Mouse (Mus musculus): ENCODE data around the gene Clic3. TPM values are rescaled to one million over a fixed set of nuclear protein-coding genes. Genes with fewer than 3 reads are reported as not detected.

The Clic3 gene
- polyA plus RNA-seq, 1 experiment from 2014 or later, result 2.5 TPM

- H3K9me3 ChIP-seq, result no peaks in the 10 kb centered on the region
- H3K27ac ChIP-seq (replicated peaks), result no peak overlapping the region
- no peak overlapping the region for H3K4me3 ChIP-seq
- peaks cover 37% of the 10 kb centered on the region for H3K4me1 ChIP-seq
- no peak overlapping the region for H3K4me2 ChIP-seq
- H3K9ac ChIP-seq, result 0 out of 2 replicates have a peak overlapping the region, but pooled peaks have one; percentile 6
- ATAC-seq (ENCODE audit: extremely low read depth, insufficient number of reproducible peaks, low FRiP score, low TSS enrichment), result no peak
- H3K36me3 ChIP-seq, result no peaks in the 10 kb centered on the region
- no peaks in the 10 kb centered on the region for H3K27me3 ChIP-seq (replicated peaks)
- 60% methylated on average over 14 of the region's 14 CpGs for WGBS
Observed at GRCm38 (mm10) chr2:25467606-25468303, 11.1 kb downstream of the Clic3 start.

GRCm38 (mm10) chr2:25468962-25469915, 12.6 kb downstream of the Clic3 start:
- WGBS, result 66% methylated on average over 10 of the region's 10 CpGs

GRCm38 (mm10) chr2:25469969-25470368, 13.3 kb downstream of the Clic3 start, which contains the start of gene Ptgds:
TSS of gene Ptgds (minus strand) at chr2:25470046.
- H3K27ac ChIP-seq (replicated peaks), result peak within 1 kb of the TSS; percentile 86
- no peak for ATAC-seq (ENCODE audit: extremely low read depth, insufficient number of reproducible peaks, low FRiP score, low TSS enrichment)
- peak within 1 kb of the TSS; percentile 44; the same call in 1 of the 2 replicates for H3K9ac ChIP-seq
- H3K4me3 ChIP-seq, result no peak within 1 kb of the TSS
- peaks cover 40% of the 10 kb centered on the region for H3K4me1 ChIP-seq
- 28% methylated on average over 6 of the region's 6 CpGs for WGBS
- no peaks in the 10 kb centered on the region for H3K27me3 ChIP-seq (replicated peaks)
- H3K4me2 ChIP-seq, result peak within 1 kb of the TSS; percentile 24
- no peaks in the 10 kb centered on the region for H3K36me3 ChIP-seq
- no peaks in the 10 kb centered on the region for H3K9me3 ChIP-seq

More at GRCm38 (mm10) chr2:25468962-25469915, 12.6 kb downstream of the Clic3 start:
- H3K9me3 ChIP-seq, result no peaks in the 10 kb centered on the region
- peak; percentile 30 for ATAC-seq (ENCODE audit: extremely low read depth, insufficient number of reproducible peaks, low FRiP score, low TSS enrichment)
- H3K4me2 ChIP-seq, result peak overlapping the region; percentile 24
- H3K9ac ChIP-seq, result peak overlapping the region; percentile 44; the same call in 1 of the 2 replicates
- no peaks in the 10 kb centered on the region for H3K36me3 ChIP-seq
- H3K27me3 ChIP-seq (replicated peaks), result no peaks in the 10 kb centered on the region
- H3K4me3 ChIP-seq, result no peak overlapping the region
- peaks cover 40% of the 10 kb centered on the region for H3K4me1 ChIP-seq
- peak overlapping the region; percentile 86 for H3K27ac ChIP-seq (replicated peaks)

- WGBS, result 73% methylated on average over 2 of the region's 2 CpGs
- no peak for ATAC-seq (ENCODE audit: extremely low read depth, insufficient number of reproducible peaks, low FRiP score, low TSS enrichment)
- Histone ChIP-seq H3K9ac (no peak overlapping the region), H3K36me3 (no peaks in the 10 kb centered on the region), H3K4me3 (no peak overlapping the region), H3K27me3 (replicated peaks) (no peaks in the 10 kb centered on the region), H3K9me3 (no peaks in the 10 kb centered on the region), H3K4me1 (peaks cover 29% of the 10 kb centered on the region), H3K27ac (replicated peaks) (no peak overlapping the region), H3K4me2 (no peak overlapping the region)
Observed at GRCm38 (mm10) chr2:25472550-25472949, 15.9 kb downstream of the Clic3 start.

- H3K27ac ChIP-seq (replicated peaks), result no peak overlapping the region
- H3K36me3 ChIP-seq, result no peaks in the 10 kb centered on the region
- H3K9me3 ChIP-seq, result no peaks in the 10 kb centered on the region
- no peak overlapping the region for H3K4me3 ChIP-seq
- no peak for ATAC-seq (ENCODE audit: extremely low read depth, insufficient number of reproducible peaks, low FRiP score, low TSS enrichment)
- peaks cover 23% of the 10 kb centered on the region for H3K27me3 ChIP-seq (replicated peaks)
- H3K4me1 ChIP-seq, result peaks cover 3% of the 10 kb centered on the region; the same call in 1 of the 2 replicates
- no peak overlapping the region for H3K4me2 ChIP-seq
- WGBS, result 81% methylated on average over 8 of the region's 8 CpGs
- no peak overlapping the region for H3K9ac ChIP-seq
Observed at GRCm38 (mm10) chr2:25477541-25477940, 20.9 kb downstream of the Clic3 start.

GRCm38 (mm10) chr2:25477967-25478675, 21.5 kb downstream of the Clic3 start:
- ATAC-seq (ENCODE audit: extremely low read depth, insufficient number of reproducible peaks, low FRiP score, low TSS enrichment), result no peak
- peaks cover 26% of the 10 kb centered on the region for H3K27me3 ChIP-seq (replicated peaks)
- H3K4me2 ChIP-seq, result no peak overlapping the region
- H3K9me3 ChIP-seq, result no peaks in the 10 kb centered on the region
- H3K4me3 ChIP-seq, result no peak overlapping the region
- peaks cover 3% of the 10 kb centered on the region; the same call in 1 of the 2 replicates for H3K4me1 ChIP-seq
- no peaks in the 10 kb centered on the region for H3K36me3 ChIP-seq
- no peak overlapping the region for H3K9ac ChIP-seq
- 75% methylated on average over 3 of the region's 3 CpGs for WGBS
- H3K27ac ChIP-seq (replicated peaks), result no peak overlapping the region

- no peaks in the 10 kb centered on the region for H3K4me1 ChIP-seq
- H3K9me3 ChIP-seq, result no peaks in the 10 kb centered on the region
- H3K4me3 ChIP-seq, result no peak overlapping the region
- no peak overlapping the region for H3K9ac ChIP-seq
- 64% methylated on average over 10 of the region's 10 CpGs for WGBS
- H3K27me3 ChIP-seq (replicated peaks), result peaks cover 26% of the 10 kb centered on the region
- H3K36me3 ChIP-seq, result no peaks in the 10 kb centered on the region
- no peak overlapping the region for H3K27ac ChIP-seq (replicated peaks)
- no peak for ATAC-seq (ENCODE audit: extremely low read depth, insufficient number of reproducible peaks, low FRiP score, low TSS enrichment)
- no peak overlapping the region for H3K4me2 ChIP-seq
Observed at GRCm38 (mm10) chr2:25479551-25480311, 23.1 kb downstream of the Clic3 start.

- H3K4me1 ChIP-seq, result no peaks in the 10 kb centered on the region
- H3K9me3 ChIP-seq, result no peaks in the 10 kb centered on the region
- no peak overlapping the region for H3K4me2 ChIP-seq
- H3K36me3 ChIP-seq, result no peaks in the 10 kb centered on the region
- no peak overlapping the region for H3K27ac ChIP-seq (replicated peaks)
- peaks cover 28% of the 10 kb centered on the region for H3K27me3 ChIP-seq (replicated peaks)
- H3K9ac ChIP-seq, result no peak overlapping the region
- no peak overlapping the region for H3K4me3 ChIP-seq
- whole genome bisulfite sequencing, result 70% methylated on average over 1 of the region's 1 CpGs
- no peak for ATAC-seq (ENCODE audit: extremely low read depth, insufficient number of reproducible peaks, low FRiP score, low TSS enrichment)
Observed at GRCm38 (mm10) chr2:25480541-25480940, 23.9 kb downstream of the Clic3 start.

- Histone ChIP-seq H3K27ac (replicated peaks) (no peak overlapping the region), H3K36me3 (no peaks in the 10 kb centered on the region), H3K9me3 (no peaks in the 10 kb centered on the region), H3K9ac (no peak overlapping the region), H3K27me3 (replicated peaks) (peaks cover 36% of the 10 kb centered on the region), H3K4me1 (no peaks in the 10 kb centered on the region), H3K4me3 (no peak overlapping the region), H3K4me2 (no peak overlapping the region)
- WGBS, result 27% methylated on average over 7 of the region's 7 CpGs
- no peak for ATAC-seq (ENCODE audit: extremely low read depth, insufficient number of reproducible peaks, low FRiP score, low TSS enrichment)
Observed at GRCm38 (mm10) chr2:25482969-25483368, 26.3 kb downstream of the Clic3 start.

- no peak for ATAC-seq (ENCODE audit: extremely low read depth, insufficient number of reproducible peaks, low FRiP score, low TSS enrichment)
- Histone ChIP-seq H3K4me1 (no peaks in the 10 kb centered on the region), H3K4me2 (no peak overlapping the region), H3K36me3 (no peaks in the 10 kb centered on the region), H3K9ac (no peak overlapping the region), H3K27me3 (replicated peaks) (peaks cover 29% of the 10 kb centered on the region), H3K4me3 (no peak overlapping the region), H3K9me3 (no peaks in the 10 kb centered on the region), H3K27ac (replicated peaks) (no peak overlapping the region)
- WGBS, result 54% methylated on average over 11 of the region's 11 CpGs
Observed at GRCm38 (mm10) chr2:25484901-25485647, 28.4 kb downstream of the Clic3 start.
